Mouse (Mus musculus) v-Abl transformed pro-B cells (cell line): ENCODE results near the gene Pnma1.

Source experiments
- in situ Hi-C, 2 experiments: fragments of 400-800 bp; cut with MboI; formaldehyde crosslinking; loops; one replicate each; pipeline ENCODE4 v1.15.1; 2025; ENCODE audit not compliant: unreplicated experiment in 2 of 2

Gene Pnma1

DNA sequence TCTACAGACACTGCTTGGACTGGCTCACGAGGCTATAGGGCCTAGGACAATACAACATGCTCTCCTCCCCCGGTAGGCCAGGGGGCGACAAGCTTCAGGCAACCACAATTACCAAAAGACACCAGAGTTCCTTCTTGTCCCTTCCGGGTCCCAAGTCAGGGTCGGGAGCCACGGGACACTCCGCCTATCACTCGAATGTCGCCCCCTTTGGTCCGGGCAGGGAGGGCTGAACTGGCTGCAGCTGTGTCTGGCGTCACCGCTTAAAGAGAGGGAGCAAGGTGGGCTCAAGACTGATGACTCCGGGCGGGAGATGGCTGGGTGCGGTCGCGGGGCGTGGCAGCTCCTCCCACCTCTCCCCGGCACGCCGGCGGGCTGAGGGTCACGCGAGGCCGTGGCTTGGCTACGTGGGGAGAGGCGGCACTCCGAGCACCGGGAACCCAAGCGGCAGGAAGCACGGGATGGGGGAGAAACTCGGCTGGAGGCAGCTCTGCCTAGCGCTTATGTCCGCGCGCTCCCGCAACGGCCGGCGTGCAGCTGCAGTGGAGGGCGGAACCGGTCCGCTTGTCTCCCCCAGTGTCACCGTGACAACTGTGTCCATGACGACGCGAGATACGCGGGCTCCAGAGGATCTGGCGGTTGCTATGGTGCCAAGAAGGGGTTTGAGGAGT is at the start of gene Pnma1:
Gene Pnma1 (minus strand): TSS at position 536 of the 668 bp plus-strand sequence.
- in situ Hi-C loops = loop anchor here in 1 of 2 experiments (25.0 kb wide), 1 partner anchor 186 kb away; the partner anchor contains the start of gene Riox1

DNA sequence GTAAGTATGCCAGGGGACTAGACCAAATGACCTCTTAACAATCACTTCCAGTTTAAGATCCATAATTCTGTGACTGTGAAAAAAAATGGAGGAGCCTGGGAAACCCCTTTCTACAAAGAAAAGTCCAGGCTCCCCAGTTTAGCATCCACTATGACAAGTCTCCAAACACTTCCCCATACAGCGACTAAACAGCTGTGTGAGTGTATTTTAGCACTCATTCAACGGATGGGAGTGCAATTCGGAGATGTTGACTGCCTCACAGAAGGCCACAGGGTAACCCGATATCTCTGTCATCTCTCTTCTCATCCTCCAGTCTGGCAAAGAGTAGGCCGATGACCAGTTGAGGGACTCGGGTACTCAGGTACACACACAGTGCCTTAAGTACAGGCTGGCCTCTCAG is 46.9 kb upstream of the Pnma1 start:
- in situ Hi-C loops = no loop called here

DNA sequence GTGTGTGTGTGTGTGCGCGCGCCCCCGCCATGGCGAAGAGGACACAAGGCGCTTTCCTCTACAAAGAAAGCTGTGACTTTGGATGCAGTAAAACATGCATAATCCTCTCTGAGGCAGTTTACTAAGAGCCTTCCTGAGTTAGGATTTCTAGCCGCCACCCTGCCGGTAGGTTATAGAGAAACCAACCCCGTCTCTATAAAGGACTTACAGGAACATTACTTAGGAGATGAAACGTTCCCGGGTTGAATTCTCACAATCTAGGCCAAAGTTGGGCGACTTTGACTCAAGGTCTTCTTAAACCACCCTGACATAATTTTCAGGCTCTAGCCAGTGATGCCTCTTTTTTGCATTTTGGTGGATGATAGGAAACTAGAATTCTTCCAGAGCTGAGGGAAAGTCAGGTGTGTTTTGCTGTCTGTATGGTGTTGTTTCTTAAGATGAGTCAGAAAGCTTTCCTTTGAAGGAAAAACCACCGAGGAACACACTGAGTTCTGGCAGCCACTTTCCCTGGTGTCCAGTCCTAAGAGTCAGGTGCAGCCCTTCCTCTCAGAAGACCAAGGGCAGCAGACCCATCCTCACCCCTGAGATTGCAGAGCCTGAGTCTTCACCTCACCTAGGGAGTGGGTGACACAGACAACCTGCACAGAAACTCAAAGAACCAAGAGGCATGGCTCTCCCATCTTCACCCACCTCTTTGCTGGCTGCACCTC is 46.3 kb upstream of the Pnma1 start:
- in situ Hi-C loops = no loop called here

DNA sequence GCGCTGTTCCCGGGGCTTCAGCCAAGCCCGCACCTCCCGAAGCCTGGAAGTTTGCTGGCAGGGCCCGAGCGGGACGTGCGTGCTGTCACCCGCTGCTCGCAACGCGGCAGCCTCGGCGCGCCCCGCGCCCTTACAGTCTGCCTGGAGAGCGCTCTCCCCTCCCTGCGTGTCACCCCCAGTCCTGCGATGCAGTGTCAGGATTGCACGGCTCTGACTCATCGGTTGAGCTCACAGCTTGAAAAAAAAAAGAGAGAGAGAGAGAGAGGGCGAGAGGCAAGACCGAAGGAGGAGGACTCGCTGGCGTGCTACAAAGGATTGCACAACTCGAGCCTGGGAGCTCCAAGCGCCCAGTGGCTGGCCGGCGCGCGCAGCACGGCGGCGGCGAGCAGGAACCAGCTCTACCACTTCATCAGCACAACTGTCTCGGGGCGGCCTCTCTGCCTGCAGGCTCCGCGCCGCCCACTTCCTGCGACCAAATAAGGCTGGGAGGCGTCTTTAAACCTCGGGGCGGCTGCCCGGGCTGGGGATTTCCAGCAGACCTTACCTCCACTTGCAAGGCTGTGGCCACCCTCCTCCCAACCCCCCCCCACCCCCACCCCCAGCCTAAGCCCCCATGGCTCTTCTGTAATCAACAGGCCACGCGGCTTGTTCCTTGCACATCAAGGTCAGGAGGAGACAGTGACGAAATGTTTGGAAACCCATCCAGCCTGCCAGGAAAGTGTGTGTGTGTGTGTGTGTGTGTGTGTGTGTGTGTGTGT is 45.5 kb upstream of the Pnma1 start:
- in situ Hi-C loops = no loop called here

DNA sequence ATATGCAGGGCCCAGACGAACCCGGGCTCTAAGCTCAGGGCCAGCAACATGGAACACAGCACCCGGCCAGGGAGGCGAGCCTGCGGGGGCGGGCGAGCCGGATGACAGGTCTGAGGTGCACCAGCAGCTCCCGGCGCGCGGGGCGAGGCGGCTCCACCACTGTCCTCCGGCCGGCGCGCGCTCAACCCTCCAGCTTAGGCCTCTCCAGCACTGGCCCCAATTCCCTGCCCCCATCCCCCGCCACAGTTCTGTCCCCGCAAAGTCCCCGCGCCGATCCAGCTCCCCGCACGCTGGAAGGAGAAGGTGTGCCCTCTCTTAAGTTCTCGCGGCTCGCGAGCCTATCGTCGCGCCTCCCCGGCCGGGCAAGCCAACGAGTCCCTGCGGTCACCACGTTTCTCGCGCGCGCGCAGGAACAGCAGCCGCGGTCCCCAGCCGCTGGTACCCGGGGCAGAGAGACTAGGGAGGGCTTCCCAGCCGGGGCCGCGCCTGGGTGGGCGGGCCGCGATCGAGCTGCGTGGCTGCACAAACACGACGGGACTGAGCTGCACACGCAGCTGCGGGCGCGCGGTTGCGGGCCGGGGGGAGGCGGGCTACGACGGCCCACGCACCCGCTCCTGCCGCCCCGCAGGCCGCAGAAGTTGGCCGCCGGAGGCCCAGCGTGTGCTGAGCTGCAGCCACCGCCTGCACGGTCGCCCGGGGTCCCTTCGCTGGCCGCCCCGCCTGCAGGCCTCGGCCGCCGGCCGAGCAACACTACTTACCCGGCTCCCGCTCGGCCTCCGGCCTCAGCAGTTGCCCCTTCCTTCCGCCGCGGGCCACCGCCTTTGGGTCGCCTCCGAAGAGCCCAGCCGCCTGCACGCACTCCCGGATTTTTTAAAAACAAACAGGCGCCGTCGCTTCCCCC is 44.7 kb upstream of the Pnma1 start:
- in situ Hi-C loops = no loop called here

DNA sequence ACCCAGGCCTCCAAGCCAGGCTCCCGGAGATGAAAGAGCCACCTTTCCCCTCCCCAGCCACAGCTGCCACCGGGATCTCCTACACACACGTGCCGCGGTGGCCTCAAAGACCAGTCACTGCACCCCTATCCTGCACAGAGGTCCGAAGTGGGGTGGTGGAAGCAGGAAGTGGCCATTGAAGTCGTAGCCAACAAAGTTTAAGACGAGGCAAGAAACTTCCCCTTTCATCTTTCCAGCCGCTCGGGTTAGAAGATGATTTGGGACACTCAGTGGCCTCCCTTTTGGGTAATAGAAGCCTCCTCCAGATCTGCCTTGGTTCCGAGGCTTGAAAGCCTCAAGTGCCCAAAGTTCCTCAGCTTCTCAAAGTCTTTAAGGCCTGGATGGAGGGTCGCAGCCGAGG is 44.0 kb upstream of the Pnma1 start:
- in situ Hi-C loops = no loop called here

DNA sequence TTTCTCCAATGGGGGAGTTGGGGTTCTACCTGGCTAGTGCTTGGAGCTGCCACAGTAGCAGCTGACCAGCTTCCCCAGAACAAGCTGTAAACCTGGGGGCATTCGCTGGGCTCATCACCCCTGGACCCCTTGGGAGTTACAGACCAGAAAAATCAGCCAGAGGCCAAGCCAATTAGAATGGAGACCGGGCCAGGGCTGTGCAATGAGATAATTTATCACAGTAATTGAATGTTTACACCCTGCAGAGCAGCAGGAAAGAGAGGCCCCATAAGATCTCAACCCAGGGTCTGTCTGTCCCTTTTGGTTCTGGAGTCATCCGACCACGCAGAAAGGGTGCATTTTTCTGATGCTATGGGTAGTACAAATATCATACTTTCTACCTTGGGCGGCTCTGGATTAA is 43.5 kb upstream of the Pnma1 start:
- in situ Hi-C loops = no loop called here

DNA sequence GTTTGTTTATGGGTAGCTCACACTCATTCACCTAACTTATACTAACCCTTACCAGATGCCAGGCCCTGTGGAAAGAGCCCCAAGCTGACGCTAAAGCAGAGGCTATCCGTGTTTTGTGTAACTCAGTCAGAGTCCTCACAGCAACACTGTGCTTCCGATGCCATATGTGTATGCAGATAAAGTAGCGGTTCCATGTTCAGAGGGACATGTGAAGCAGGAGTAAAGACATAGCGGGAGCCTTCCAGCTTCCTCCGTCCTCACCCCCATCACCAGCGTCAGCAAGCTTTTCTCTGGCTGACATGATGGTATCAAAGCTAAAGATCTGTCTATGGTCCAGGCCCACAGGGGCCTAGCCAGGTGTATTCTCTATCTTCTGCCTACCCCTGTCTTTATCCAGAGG is 42.9 kb upstream of the Pnma1 start:
- in situ Hi-C loops = no loop called here

DNA sequence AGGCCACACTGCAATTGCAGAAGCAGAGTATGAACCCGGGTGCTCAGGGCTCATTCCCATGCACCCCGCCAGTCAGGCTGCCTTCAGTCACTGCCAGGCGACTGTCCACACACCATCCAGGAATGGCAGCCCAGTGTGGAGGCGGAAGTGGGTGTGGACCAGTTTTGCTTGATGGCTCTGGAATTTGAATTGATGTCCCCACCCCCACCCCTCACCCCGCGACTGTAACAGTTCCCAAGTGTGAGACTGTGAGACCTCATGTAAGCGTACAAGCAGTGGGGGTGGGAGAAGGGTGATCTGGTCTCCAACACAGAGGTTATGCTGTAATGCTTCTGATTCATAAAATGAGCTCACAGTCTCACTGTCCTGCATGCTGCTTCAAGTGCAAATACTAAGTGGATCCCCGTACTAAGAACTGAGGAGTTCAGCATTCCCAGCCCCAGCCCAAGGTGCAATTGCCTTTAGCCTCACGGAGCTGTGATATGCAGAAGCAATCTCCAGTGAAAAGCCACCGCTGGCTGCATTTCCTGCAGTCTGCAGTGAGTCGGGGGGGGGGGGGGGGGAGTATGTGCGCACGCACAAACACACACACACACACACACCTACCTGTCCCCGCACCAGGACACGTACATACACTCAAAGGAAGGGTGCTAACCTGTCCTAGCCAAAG is 42.0 kb upstream of the Pnma1 start:
- in situ Hi-C loops = no loop called here

DNA sequence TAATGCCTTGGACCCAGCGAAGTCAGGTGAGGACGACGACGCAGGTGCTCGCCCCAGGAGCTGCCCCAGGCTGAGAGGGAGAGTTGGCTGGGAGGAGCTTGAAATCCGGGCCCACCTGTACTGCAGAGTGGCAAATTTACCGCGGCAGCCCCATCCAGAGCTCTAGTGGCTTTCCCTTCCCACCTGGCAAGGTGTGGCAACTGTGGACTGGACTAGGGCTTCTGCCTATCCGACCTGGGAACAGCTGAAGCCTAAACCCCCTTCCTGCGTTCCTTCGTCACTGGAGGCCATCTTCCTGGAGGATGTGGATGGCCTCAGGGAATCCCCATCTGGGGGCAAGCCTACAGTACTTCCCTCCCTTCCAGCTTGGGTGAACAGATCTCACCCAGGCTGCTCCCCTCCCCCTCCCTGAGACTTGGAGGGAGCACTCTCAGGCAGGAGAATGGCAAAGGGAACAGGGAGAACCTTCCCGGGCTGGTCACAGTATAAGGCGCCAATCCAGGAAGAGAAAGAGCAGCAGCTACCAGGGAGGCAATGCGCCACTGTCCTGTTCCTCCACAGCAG is 40.7 kb upstream of the Pnma1 start:
- in situ Hi-C loops = no loop called here

DNA sequence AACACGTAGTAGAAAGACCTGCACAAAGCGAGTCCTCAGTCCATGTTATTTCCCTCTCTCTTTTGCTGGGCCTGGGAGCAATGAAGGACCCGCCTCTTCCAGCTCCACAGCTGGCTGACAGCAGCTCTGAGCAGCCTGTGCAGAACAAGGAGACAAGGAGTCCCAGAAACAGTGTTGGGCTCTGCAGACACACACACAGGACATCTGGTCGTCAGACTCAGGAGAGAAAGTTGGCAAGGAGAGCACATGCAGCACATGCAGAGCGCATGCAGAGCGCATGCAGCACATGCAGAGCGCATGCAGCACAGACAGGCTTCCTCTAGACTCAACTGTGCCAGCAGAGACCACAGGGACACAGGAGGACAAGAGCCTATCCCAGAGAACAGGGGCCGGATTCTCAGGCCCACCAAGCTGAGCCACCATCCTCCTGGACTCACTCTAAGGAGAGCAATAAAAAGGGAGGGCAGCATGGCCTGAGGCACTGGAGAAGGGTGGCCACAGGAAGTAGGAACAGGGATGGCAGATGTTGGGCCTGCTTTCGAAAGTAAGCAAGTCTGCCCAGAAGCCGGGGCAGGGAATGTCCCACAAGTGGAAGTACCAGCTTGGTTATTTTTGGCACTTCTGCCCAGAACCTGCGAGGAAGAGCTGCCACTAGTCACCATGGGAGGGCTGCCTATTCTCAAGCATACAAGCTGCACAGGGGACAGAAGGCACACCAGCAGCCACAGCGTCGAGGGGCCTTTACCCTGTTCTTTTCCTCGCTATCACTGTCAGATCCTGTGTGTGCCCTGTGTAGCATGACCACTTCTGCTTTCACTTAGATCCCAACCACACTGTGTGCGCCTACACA is 39.7 kb upstream of the Pnma1 start:
- in situ Hi-C loops = no loop called here

DNA sequence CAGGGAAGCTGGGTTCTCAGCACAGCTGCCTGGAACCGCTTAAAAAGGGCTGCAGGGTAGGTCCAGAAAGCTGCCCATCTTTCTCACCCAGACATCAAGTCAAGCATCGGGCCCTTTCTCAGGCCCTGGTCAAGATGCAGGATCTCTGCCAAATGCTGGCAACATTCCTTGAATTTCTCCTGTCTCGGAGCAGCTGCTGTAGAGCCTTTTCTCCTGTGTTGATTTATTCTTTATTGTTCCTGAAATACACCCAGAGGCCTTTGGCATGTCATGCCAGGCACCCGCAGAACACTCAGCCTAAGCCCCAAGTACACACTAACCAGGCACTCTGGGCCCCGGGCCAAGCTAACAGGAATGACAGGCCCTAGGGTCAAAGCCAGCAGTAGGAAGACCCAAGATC is 38.7 kb upstream of the Pnma1 start:
- in situ Hi-C loops = no loop called here

DNA sequence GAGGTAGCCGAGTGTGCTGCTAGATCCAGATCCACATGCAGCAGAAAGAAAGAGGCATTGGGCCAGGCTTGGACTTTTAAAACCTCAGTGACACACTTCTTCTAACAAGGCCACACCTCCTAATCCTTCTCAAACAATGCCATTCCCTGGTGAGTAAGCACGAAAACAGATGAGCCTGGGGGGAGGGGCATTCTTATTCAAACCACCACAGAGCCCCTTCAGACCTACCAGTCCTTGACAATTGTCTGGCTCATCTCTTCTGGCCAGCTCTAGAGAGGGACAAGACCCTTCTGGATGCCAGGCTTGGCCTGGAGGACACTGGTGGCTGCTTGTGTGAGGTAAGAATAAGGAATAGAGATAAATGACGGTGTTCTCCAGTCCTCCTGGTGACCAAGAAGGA is 38.2 kb upstream of the Pnma1 start:
- in situ Hi-C loops = no loop called here

DNA sequence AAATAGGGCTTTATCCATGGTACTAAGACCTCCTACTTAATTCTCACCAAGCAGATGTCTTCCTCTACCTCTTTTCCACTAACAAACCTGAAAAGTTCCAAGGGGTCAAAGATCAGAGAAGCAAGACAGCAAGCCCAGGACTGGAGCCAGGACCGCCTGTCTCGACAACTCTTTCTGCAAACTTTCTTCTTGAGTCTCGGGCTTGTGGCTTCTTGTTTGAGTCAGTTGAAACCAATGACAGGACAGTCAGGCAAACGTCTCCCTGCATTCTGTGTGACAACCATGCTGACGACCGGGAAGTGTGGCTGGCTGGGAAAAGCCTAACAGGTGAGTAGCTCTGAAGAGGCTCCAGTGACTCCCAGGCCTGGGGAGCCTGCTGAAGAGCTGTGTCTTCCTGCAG is 37.3 kb upstream of the Pnma1 start:
- in situ Hi-C loops = no loop called here

DNA sequence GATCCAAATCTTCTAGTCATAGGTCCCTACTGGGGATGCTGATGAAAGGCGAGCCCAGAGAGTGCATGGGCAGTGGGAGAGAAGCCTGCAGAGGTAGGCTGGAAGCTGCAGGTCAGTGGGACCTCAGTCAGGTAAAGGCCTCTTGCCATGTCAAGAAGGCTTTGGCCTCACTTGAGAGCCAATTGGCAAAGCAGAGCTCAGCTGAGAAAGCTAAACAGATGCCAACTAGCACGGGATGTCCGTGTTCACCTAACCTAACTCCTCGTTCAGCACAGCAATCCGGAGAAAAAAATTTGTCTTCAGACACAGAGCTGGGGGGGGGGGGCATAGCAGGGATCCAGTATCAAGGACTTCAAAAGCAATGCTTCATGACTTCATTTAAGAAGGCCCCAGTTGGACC is 36.7 kb upstream of the Pnma1 start:
- in situ Hi-C loops = loop anchor here in 1 of 2 experiments (5.0 kb wide), 1 partner anchor 32 kb away; the partner anchor contains the start of gene Elmsan1

DNA sequence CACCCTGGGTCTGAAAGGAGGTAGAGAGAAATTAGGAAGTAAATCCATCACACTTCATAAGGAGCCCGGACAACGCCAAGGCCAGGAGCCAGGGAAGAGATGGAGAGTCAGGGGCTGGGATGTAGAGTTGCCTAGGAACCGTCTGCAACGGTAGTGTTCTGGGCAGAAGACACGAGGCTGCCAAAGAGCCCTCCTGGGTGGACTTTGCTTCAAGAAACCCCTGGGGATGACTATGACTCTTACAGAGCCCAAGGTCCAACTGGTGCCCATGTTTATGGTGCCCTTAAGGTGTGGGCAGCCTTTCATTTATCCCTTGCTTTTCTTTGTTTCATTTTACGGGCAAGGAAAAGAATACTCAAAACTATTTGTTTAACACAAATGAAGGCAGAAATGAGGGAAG is 33.7 kb upstream of the Pnma1 start:
- in situ Hi-C loops = loop anchor here in 1 of 2 experiments (5.0 kb wide), 1 partner anchor 35 kb away; the partner anchor contains the start of gene Elmsan1

DNA sequence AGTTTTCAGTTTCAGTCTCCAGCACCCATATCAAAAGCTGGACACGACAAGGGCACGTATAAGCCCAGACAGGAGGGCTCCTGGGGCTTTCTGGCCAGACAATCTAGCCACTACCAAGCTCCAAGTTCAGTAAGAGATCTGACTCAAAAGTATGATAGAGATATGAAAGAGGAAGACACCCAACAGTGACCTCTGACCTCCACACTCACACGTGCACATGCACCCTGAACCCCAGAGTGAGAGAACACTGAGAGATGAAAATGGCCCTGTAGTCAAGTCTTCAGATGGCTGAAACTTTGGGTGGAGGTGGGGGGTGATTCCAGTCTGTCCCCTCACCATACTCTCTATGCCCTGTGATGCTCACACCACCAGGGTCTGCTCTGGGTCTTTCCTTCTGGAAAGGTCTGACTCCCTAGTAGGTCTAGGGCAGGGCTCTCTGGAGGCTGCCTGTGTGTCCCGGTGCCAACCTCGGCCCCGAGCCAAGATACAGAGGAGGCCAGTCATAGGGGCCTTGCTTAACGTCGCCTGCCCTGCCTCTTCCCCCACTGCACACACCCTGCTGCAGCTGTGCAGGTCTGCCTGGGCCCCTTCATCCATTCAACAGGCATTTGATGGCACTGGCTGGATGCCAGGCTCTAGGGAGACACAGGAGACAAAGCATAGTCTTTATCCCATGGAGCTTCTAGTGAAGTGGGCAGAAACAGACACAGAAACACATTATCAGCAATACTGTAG is 32.6 kb upstream of the Pnma1 start:
- in situ Hi-C loops = loop anchor here in 1 of 2 experiments (5.0 kb wide), 1 partner anchor 36 kb away; the partner anchor contains the start of gene Elmsan1

DNA sequence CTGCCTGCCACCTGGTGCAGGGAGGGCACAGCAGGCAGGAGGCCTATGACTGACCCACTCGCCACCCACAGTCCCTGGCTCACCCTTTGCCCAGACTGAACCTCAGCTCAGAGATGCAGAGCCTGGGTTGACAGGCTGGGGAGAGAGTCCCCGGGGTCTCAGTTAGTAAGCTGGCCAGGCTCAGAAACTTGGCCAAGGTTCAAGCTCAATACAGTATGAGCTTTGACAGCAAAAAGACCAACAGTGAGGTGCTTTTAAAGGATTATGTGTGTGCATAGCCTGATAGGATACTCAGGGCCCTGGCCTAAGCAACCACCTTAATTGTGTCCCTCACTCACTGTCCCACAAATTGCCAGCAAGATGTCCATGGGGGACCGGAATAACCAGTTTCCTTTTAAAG is 31.8 kb upstream of the Pnma1 start:
- in situ Hi-C loops = loop anchor here in 1 of 2 experiments (5.0 kb wide), 1 partner anchor 37 kb away; the partner anchor contains the start of gene Elmsan1
